Mouse (Mus musculus) hindbrain, embryonic 14.5 days (tissue): Measurements from ENCODE around the gene Srf. TPM values are rescaled to one million over a fixed set of nuclear protein-coding genes. Genes with fewer than 3 reads are reported as not detected.

Source experiments
- ATAC-seq: fragments of 200-750 bp; cut with Nextera tagmentation; 2 replicates; pipeline ENCODE4 v1.8.0; 2017; ENCODE audit warnings: moderate number of reproducible peaks, mild to moderate bottlenecking, moderate TSS enrichment, moderate library complexity; ENCODE audit not compliant: low FRiP score
- DNase-seq: peaks from one replicate; pipeline ENCODE4 v3.0.0-alpha.2; 2015; ENCODE audit warnings: low spot score
- H3K27ac ChIP-seq: fragments of 300-500 bp; sonication (generic); 2 replicates; pipeline ENCODE4 v1.5.1; 2014; ENCODE audit warnings: mild to moderate bottlenecking, moderate library complexity
- H3K27me3 ChIP-seq: fragments of 300-500 bp; sonication (generic); 2 replicates; pipeline ENCODE4 v1.6.1; 2014; ENCODE audit warnings: mild to moderate bottlenecking, low read length, mixed read lengths; ENCODE audit not compliant: control insufficient read depth, insufficient read depth
- H3K36me3 ChIP-seq: fragments of 300-500 bp; sonication (generic); replicated peaks from 2 replicates; pipeline ENCODE4 v1.6.1; 2014; ENCODE audit not compliant: control insufficient read depth, insufficient read depth
- H3K4me1 ChIP-seq: fragments of 300-500 bp; sonication (generic); replicated peaks from 2 replicates; pipeline ENCODE4 v1.6.1; 2014; ENCODE audit warnings: antibody characterized with exemption, low read length, mixed read lengths; ENCODE audit not compliant: control insufficient read depth, insufficient read depth
- H3K4me2 ChIP-seq: fragments of 300-500 bp; sonication (generic); replicated peaks from 2 replicates; pipeline ENCODE4 v1.6.1; 2014; ENCODE audit warnings: mild to moderate bottlenecking, moderate library complexity
- H3K4me3 ChIP-seq: fragments of 300-500 bp; sonication (generic); replicated peaks from 2 replicates; pipeline ENCODE4 v1.5.1; 2014; ENCODE audit warnings: mild to moderate bottlenecking, low read length
- H3K9ac ChIP-seq: fragments of 300-500 bp; sonication (generic); 2 replicates; pipeline ENCODE4 v1.6.1; 2014
- H3K9me3 ChIP-seq: fragments of 300-500 bp; sonication (generic); 2 replicates; pipeline ENCODE4 v1.6.1; 2016; ENCODE audit warnings: low read length; ENCODE audit not compliant: control insufficient read depth
- WGBS: fragments of 180-500 bp; shearing (Covaris S2); extraction: QIAGEN DNeasy Blood & Tissue Kit; methylation state at CpG from one replicate; pipeline ENCODE4 v1.1.7; 2014; 5-methylcytosine and 5-hydroxymethylcytosine counted together
- microRNA-seq: library from miRNA; unstranded; fragments of <30 nt; microRNA quantifications from one replicate; pipeline ENCODE4, GENCODE M21; 2016
- polyA plus RNA-seq: library from polyadenylated mRNA; unstranded; fragments of >200 nt; fragmentation: Nextera tagmentation; extraction: Ambion mirVana; gene quantifications from 2 replicates; pipeline ENCODE4 v1.2.1, GENCODE M21; 2014

Gene Srf
- polyA plus RNA-seq, 1 experiment from 2014 or later: 6.5 TPM

GRCm38 (mm10) chr17:46520385-46520979 is 35.5 kb downstream of the Srf start:
- no peaks in the 10 kb centered on the region for H3K4me1 ChIP-seq
- no peaks in the 10 kb centered on the region for H3K27me3 ChIP-seq
- H3K36me3 ChIP-seq: peaks cover 38% of the 10 kb centered on the region
- 48% methylated on average over 25 of the region's 25 CpGs for WGBS
- no peak overlapping the region for H3K4me3 ChIP-seq
- DNase-seq (no peak), ATAC-seq (no peak)
- H3K9ac ChIP-seq: no peak overlapping the region
- no peaks in the 10 kb centered on the region for H3K9me3 ChIP-seq
- peak overlapping the region; percentile 12 for H3K4me2 ChIP-seq
- no peak overlapping the region for H3K27ac ChIP-seq

GRCm38 (mm10) chr17:46519971-46520370 is 36.0 kb downstream of the Srf start:
- H3K4me1 ChIP-seq: no peaks in the 10 kb centered on the region
- no peak for ATAC-seq
- H3K27ac ChIP-seq: no peak overlapping the region
- DNase-seq: no peak
- peak overlapping the region; percentile 12 for H3K4me2 ChIP-seq
- no peaks in the 10 kb centered on the region for H3K9me3 ChIP-seq
- H3K36me3 ChIP-seq: peaks cover 33% of the 10 kb centered on the region
- H3K4me3 ChIP-seq: no peak overlapping the region
- no peaks in the 10 kb centered on the region for H3K27me3 ChIP-seq
- 50% methylated on average over 10 of the region's 10 CpGs for WGBS
- no peak overlapping the region for H3K9ac ChIP-seq

GRCm38 (mm10) chr17:46513329-46513728 is 42.6 kb downstream of the Srf start:
- Histone ChIP-seq H3K4me3 (no peak overlapping the region), H3K36me3 (peaks cover 20% of the 10 kb centered on the region), H3K27ac (no peak overlapping the region), H3K27me3 (no peaks in the 10 kb centered on the region), H3K9ac (no peak overlapping the region), H3K9me3 (no peaks in the 10 kb centered on the region), H3K4me1 (no peaks in the 10 kb centered on the region), H3K4me2 (no peak overlapping the region)
- ATAC-seq (no peak; the same call in 1 of the 2 replicates), DNase-seq (no peak)
- WGBS: 80% methylated on average over 2 of the region's 2 CpGs

- no peak overlapping the region for H3K27ac ChIP-seq
- 46% methylated on average over 11 of the region's 11 CpGs for whole genome bisulfite sequencing
- H3K27me3 ChIP-seq: no peaks in the 10 kb centered on the region
- no peaks in the 10 kb centered on the region for H3K9me3 ChIP-seq
- no peaks in the 10 kb centered on the region for H3K4me1 ChIP-seq
- DNase-seq (no peak), ATAC-seq (peak; percentile 41; the same call in 1 of the 2 replicates)
- no peak overlapping the region for H3K4me3 ChIP-seq
- peaks cover 29% of the 10 kb centered on the region for H3K36me3 ChIP-seq
- no peak overlapping the region for H3K9ac ChIP-seq
- no peak overlapping the region for H3K4me2 ChIP-seq
Observed at GRCm38 (mm10) chr17:46511059-46511710, 44.8 kb downstream of the Srf start.

GRCm38 (mm10) chr17:46505617-46506016 is 50.4 kb downstream of the Srf start:
- Histone ChIP-seq H3K27me3 (no peaks in the 10 kb centered on the region), H3K36me3 (peaks cover 52% of the 10 kb centered on the region), H3K4me2 (no peak overlapping the region), H3K27ac (no peak overlapping the region), H3K9me3 (no peaks in the 10 kb centered on the region), H3K4me1 (no peaks in the 10 kb centered on the region), H3K9ac (no peak overlapping the region), H3K4me3 (no peak overlapping the region)
- ATAC-seq (no peak), DNase-seq (no peak)
- WGBS: 96% methylated on average over 3 of the region's 3 CpGs

- WGBS: 82% methylated on average over 14 of the region's 14 CpGs
- H3K9ac ChIP-seq: no peak overlapping the region
- DNase-seq: no peak
- H3K27ac ChIP-seq: no peak overlapping the region
- no peaks in the 10 kb centered on the region for H3K4me1 ChIP-seq
- no peak for ATAC-seq
- no peaks in the 10 kb centered on the region for H3K27me3 ChIP-seq
- peaks cover 56% of the 10 kb centered on the region for H3K36me3 ChIP-seq
- H3K9me3 ChIP-seq: no peaks in the 10 kb centered on the region
- no peak overlapping the region for H3K4me2 ChIP-seq
- no peak overlapping the region for H3K4me3 ChIP-seq
Observed at GRCm38 (mm10) chr17:46503847-46504638, 51.9 kb downstream of the Srf start.

- DNase-seq (no peak), ATAC-seq (no peak)
- Histone ChIP-seq H3K4me1 (no peaks in the 10 kb centered on the region), H3K4me3 (no peak overlapping the region), H3K4me2 (no peak overlapping the region), H3K27me3 (no peaks in the 10 kb centered on the region), H3K36me3 (peaks cover 51% of the 10 kb centered on the region), H3K9me3 (no peaks in the 10 kb centered on the region), H3K9ac (no peak overlapping the region), H3K27ac (no peak overlapping the region)
- 86% methylated on average over 2 of the region's 2 CpGs for WGBS
Observed at GRCm38 (mm10) chr17:46502775-46503174, 53.2 kb downstream of the Srf start.

Small RNA genes lying within 50 kb of the gene (microRNA-seq; reads per million reads assigned to microRNA genes)
- gene Mir6976: 0.48 reads per million

Other genes starting within 250 kb of the Srf start
- gene Abcc10, start 227.8 kb downstream of the Srf start, polyA plus RNA-seq: 8.2 and 9.3 TPM in 2 replicates
- 29.7 and 31.5 TPM in 2 replicates for gene Zfp318, start 172.4 kb downstream of the Srf start, polyA plus RNA-seq
- gene Crip3, start 127.2 kb downstream of the Srf start, polyA plus RNA-seq: 1.4 and 2.2 TPM in 2 replicates
- not detected in 2 replicates for gene Slc22a7, start 117.7 kb downstream of the Srf start, polyA plus RNA-seq
- 6.5 and 7.7 TPM in 2 replicates for gene Ttbk1, start 68.5 kb downstream of the Srf start, polyA plus RNA-seq
- gene Dnph1, start 59.5 kb downstream of the Srf start, polyA plus RNA-seq: 16.0 and 16.6 TPM in 2 replicates
- gene Cul9, start 9.8 kb downstream of the Srf start, polyA plus RNA-seq: 14.6 and 14.7 TPM in 2 replicates
- gene Ptk7, start 73.3 kb upstream of the Srf start, polyA plus RNA-seq: 19.2 and 20.6 TPM in 2 replicates
- 26.2 and 30.5 TPM in 2 replicates for gene Klc4, start 89.8 kb upstream of the Srf start, polyA plus RNA-seq
- gene Mrpl2, start 90.1 kb upstream of the Srf start, polyA plus RNA-seq: 66.5 and 71.2 TPM in 2 replicates
- gene Cul7, start 94.2 kb upstream of the Srf start, polyA plus RNA-seq: 29.7 and 30.2 TPM in 2 replicates
- 41.6 and 44.7 TPM in 2 replicates for gene Rrp36, start 118.2 kb upstream of the Srf start, polyA plus RNA-seq
- 279 and 280 TPM in 2 replicates for gene Mea1, start 122.6 kb upstream of the Srf start, polyA plus RNA-seq
- gene Klhdc3, start 124.7 kb upstream of the Srf start, polyA plus RNA-seq: 154 and 155 TPM in 2 replicates
- 78.2 and 92.8 TPM in 2 replicates for gene Ppp2r5d, start 148.9 kb upstream of the Srf start, polyA plus RNA-seq
- 23.1 and 24.4 TPM in 2 replicates for gene Pex6, start 155.3 kb upstream of the Srf start, polyA plus RNA-seq
- 0.88 and 1.1 TPM in 2 replicates for gene Gnmt, start 173.0 kb upstream of the Srf start, polyA plus RNA-seq
- gene Cnpy3, start 196.0 kb upstream of the Srf start, polyA plus RNA-seq: 60.0 and 60.4 TPM in 2 replicates
- gene Ptcra, start 207.5 kb upstream of the Srf start, polyA plus RNA-seq: 0.21 and 0.35 TPM in 2 replicates
- 54.1 and 68.5 TPM in 2 replicates for gene 2310039H08Rik, start 216.5 kb upstream of the Srf start, polyA plus RNA-seq
- 73.8 and 81.9 TPM in 2 replicates for gene Rpl7l1, start 226.5 kb upstream of the Srf start, polyA plus RNA-seq